Mouse (Mus musculus): Measurements from ENCODE around the gene Cep295nl. TPM values are rescaled to one million over a fixed set of nuclear protein-coding genes. Genes with fewer than 3 reads are reported as not detected.

The Cep295nl gene
- total RNA-seq, 1 experiment = 0.49 TPM

DNA sequence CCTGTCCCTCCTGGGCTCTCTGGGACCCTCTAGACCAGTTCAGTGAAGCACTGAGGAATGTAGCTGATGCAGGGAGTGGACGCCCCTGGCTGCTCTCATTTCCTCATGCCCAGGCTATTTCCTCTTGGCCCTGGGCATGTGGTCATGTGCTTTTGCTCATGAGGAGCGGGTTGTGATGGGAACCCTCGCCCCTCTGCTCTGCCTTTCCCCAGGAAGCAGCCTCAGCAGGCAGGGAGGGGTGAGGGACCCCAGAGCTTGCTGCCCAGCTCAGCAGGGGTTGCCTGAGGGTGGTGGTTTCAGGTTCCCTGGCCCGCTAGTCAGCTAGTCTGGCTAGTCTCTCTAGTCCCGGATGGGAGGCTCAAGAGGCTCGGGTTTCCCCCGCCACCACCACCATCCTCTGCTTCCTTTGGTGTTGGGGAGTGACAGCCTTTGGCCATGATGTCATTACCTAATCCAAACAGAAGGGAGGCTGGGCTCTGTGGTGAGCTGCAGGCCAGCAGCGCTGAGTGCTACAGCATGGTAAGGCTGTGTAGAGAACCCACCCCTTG, 20.7 kb upstream of the Cep295nl start:
- TF ChIP-seq HCFC1 (IDR thresholded peaks at IDR 0.05; ENCODE audit: borderline replicate concordance, insufficient read depth, low read length) (no peak), ZNF384 (IDR thresholded peaks at IDR 0.05; ENCODE audit: low read depth, low read length) (no peak), CHD2 (IDR thresholded peaks at IDR 0.05; ENCODE audit: low read depth, low read length) (no peak), ZC3H11A (IDR thresholded peaks at IDR 0.05; ENCODE audit: borderline replicate concordance, low read depth, low read length) (no peak), MAFK (IDR thresholded peaks at IDR 0.05; ENCODE audit: insufficient read depth, low read depth, low read length) (no peak)
- Histone ChIP-seq H3K36me3 (ENCODE audit: control insufficient read depth, insufficient read depth, low read length, poor library complexity, severe bottlenecking) (no peaks in the 10 kb centered on the region), H3K27ac (ENCODE audit: insufficient read depth, low read depth, low read length, poor library complexity, severe bottlenecking) (no peak overlapping the region), H3K4me3 (ENCODE audit: insufficient read depth in 1 of 2, low read depth in 1 of 2, low read length in 2 of 2, poor library complexity in 1 of 2, severe bottlenecking in 1 of 2) (no peak overlapping the region), H3K9me3 (ENCODE audit: control insufficient read depth, insufficient read depth, low read depth, low read length) (no peaks in the 10 kb centered on the region), H3K9ac (ENCODE audit: insufficient read depth, low read depth, low read length, poor library complexity, severe bottlenecking) (no peak overlapping the region), H3K4me1 (ENCODE audit: control insufficient read depth in 2 of 2, insufficient read depth in 2 of 2, low read length in 2 of 2, poor library complexity in 1 of 2) (peaks cover 1 to 15% of the 10 kb centered on the region in 2 experiments; a peak in 1 of 4 replicates)
- no peak for DNase-seq (ENCODE audit: low read depth, low spot score)
- in situ Hi-C loops (cut with MboI; ENCODE audit: low sequenced_read_pairs in 2 of 2, unreplicated experiment in 2 of 2) = no loop called here

DNA sequence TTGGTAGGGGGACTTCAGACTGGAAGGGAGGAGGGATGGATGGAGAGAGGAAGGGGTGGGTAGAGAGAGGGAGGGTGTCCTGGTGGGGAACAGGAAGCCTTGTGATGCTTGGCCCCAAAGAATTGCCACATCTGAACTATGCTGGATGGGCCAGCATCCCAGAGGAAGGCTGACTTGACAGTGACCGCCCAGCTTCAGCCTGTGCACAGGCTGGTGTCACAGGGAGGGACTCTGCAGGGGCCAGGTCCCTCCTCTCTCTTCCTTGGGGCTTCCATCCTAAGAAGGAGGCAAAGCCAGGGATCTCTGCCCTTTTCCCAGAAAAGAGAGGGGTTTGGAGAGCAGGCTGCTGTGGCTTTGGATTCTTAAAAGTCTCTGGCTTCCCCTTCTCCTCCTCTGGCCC, 20.2 kb upstream of the Cep295nl start:
- no peak for TF ChIP-seq ZC3H11A (IDR thresholded peaks at IDR 0.05; ENCODE audit: borderline replicate concordance, low read depth, low read length)
- TF ChIP-seq HCFC1 (IDR thresholded peaks at IDR 0.05; ENCODE audit: borderline replicate concordance, insufficient read depth, low read length) = no peak
- TF ChIP-seq CHD2 (IDR thresholded peaks at IDR 0.05; ENCODE audit: low read depth, low read length) = no peak
- no peak for TF ChIP-seq MAFK (IDR thresholded peaks at IDR 0.05; ENCODE audit: insufficient read depth, low read depth, low read length)
- TF ChIP-seq ZNF384 (IDR thresholded peaks at IDR 0.05; ENCODE audit: low read depth, low read length) = no peak
- no peak overlapping the region for H3K27ac ChIP-seq (ENCODE audit: insufficient read depth, low read depth, low read length, poor library complexity, severe bottlenecking)
- H3K9me3 ChIP-seq (ENCODE audit: control insufficient read depth, insufficient read depth, low read depth, low read length) = no peaks in the 10 kb centered on the region
- in situ Hi-C loops (cut with MboI; ENCODE audit: low sequenced_read_pairs in 2 of 2, unreplicated experiment in 2 of 2) = no loop called here
- H3K4me1 ChIP-seq (ENCODE audit: control insufficient read depth in 2 of 2, insufficient read depth in 2 of 2, low read length in 2 of 2, poor library complexity in 1 of 2) = peaks cover 1 to 15% of the 10 kb centered on the region in 2 experiments; a peak in 1 of 4 replicates
- H3K9ac ChIP-seq (ENCODE audit: insufficient read depth, low read depth, low read length, poor library complexity, severe bottlenecking) = no peak overlapping the region
- H3K36me3 ChIP-seq (ENCODE audit: control insufficient read depth, insufficient read depth, low read length, poor library complexity, severe bottlenecking) = no peaks in the 10 kb centered on the region
- no peak overlapping the region for H3K4me3 ChIP-seq (ENCODE audit: insufficient read depth in 1 of 2, low read depth in 1 of 2, low read length in 2 of 2, poor library complexity in 1 of 2, severe bottlenecking in 1 of 2)
- DNase-seq (ENCODE audit: low read depth, low spot score) = no peak

DNA sequence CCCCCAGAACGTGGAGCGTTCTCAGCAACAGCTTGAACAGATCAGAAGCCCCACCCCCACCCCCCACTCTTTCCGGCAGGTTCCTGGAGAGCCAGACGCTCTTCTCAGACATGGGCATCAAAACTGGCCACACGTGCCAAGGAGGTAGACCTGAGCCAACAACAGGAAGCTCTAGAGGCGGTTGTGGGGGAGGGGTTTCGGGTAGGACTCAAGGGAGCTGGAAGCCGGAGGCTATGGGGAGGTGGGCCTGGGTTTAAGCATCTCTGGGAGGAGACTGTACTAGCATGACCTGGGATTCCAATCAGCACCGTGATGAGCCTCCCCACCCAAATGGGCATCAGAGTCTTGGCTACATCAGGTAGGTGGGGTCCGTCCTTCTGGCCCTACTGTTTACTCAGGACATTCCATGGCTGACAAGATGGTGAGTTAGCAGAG, 18.6 kb upstream of the Cep295nl start:
- TF ChIP-seq MAFK (IDR thresholded peaks at IDR 0.05; ENCODE audit: insufficient read depth, low read depth, low read length) (no peak), ZNF384 (IDR thresholded peaks at IDR 0.05; ENCODE audit: low read depth, low read length) (no peak), CHD2 (IDR thresholded peaks at IDR 0.05; ENCODE audit: low read depth, low read length) (no peak), ZC3H11A (IDR thresholded peaks at IDR 0.05; ENCODE audit: borderline replicate concordance, low read depth, low read length) (no peak), HCFC1 (IDR thresholded peaks at IDR 0.05; ENCODE audit: borderline replicate concordance, insufficient read depth, low read length) (no peak)
- Histone ChIP-seq H3K9ac (ENCODE audit: insufficient read depth, low read depth, low read length, poor library complexity, severe bottlenecking) (no peak overlapping the region), H3K4me3 (ENCODE audit: insufficient read depth in 1 of 2, low read depth in 1 of 2, low read length in 2 of 2, poor library complexity in 1 of 2, severe bottlenecking in 1 of 2) (no peak overlapping the region), H3K4me1 (ENCODE audit: control insufficient read depth in 2 of 2, insufficient read depth in 2 of 2, low read length in 2 of 2, poor library complexity in 1 of 2) (peaks cover 1 to 14% of the 10 kb centered on the region in 2 experiments; a peak in 1 of 4 replicates), H3K27ac (ENCODE audit: insufficient read depth, low read depth, low read length, poor library complexity, severe bottlenecking) (no peak overlapping the region), H3K36me3 (ENCODE audit: control insufficient read depth, insufficient read depth, low read length, poor library complexity, severe bottlenecking) (no peaks in the 10 kb centered on the region), H3K9me3 (ENCODE audit: control insufficient read depth, insufficient read depth, low read depth, low read length) (no peaks in the 10 kb centered on the region)
- in situ Hi-C loops (cut with MboI; ENCODE audit: low sequenced_read_pairs in 2 of 2, unreplicated experiment in 2 of 2) = no loop called here
- no peak for DNase-seq (ENCODE audit: low read depth, low spot score)

DNA sequence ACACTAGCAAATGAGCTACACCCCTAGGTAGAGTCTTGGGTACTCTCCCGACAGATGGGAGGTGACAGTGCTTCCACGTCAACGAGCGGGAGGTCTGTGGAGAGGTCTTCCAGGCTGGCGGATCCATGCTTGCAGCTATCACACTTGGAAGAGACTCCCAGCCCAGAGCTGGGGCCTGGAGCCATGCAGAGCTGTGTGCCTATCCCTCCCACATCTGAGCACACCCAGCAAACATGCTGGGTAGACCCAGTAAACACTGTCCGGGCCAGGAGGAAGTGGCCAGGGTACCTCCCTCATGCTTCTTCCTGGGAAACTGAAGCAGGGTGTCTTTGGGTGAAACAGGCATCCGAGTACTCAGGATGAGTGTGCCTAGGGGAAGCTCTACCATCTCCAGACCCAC, 18.2 kb upstream of the Cep295nl start:
- Histone ChIP-seq H3K27ac (ENCODE audit: insufficient read depth, low read depth, low read length, poor library complexity, severe bottlenecking) (no peak overlapping the region), H3K4me1 (ENCODE audit: control insufficient read depth in 2 of 2, insufficient read depth in 2 of 2, low read length in 2 of 2, poor library complexity in 1 of 2) (peaks cover 2 to 18% of the 10 kb centered on the region in 2 experiments; a peak in 2 of 4 replicates), H3K4me3 (ENCODE audit: insufficient read depth in 1 of 2, low read depth in 1 of 2, low read length in 2 of 2, poor library complexity in 1 of 2, severe bottlenecking in 1 of 2) (no peak overlapping the region), H3K36me3 (ENCODE audit: control insufficient read depth, insufficient read depth, low read length, poor library complexity, severe bottlenecking) (no peaks in the 10 kb centered on the region), H3K9ac (ENCODE audit: insufficient read depth, low read depth, low read length, poor library complexity, severe bottlenecking) (no peak overlapping the region), H3K9me3 (ENCODE audit: control insufficient read depth, insufficient read depth, low read depth, low read length) (no peaks in the 10 kb centered on the region)
- DNase-seq (ENCODE audit: low read depth, low spot score) = no peak
- TF ChIP-seq MAFK (IDR thresholded peaks at IDR 0.05; ENCODE audit: insufficient read depth, low read depth, low read length) (no peak), ZC3H11A (IDR thresholded peaks at IDR 0.05; ENCODE audit: borderline replicate concordance, low read depth, low read length) (no peak)
- in situ Hi-C loops (cut with MboI; ENCODE audit: low sequenced_read_pairs in 2 of 2, unreplicated experiment in 2 of 2) = no loop called here

DNA sequence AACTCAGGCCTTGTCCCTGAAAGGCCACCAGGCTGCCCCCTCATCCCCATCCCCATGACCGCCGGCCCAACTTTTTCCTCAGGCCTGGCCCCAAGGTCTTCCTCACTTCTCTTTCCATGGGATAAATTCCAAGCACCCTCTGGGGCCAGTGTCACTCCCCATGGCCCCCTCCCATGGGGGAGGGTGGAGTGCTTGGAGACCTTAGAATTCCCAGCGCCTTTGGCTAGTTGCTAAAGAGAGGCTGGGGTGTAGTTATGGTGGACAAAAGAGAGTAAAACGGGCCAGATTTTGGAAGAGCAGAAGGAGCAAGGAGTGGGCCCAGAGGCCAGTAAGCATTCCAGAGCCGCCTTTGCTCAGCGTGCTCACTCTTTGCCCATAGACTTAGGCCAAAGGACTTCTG, 13.3 kb upstream of the Cep295nl start, which contains the start of gene Timp2:
TSS of gene Timp2 (minus strand) at position 101 of the 400 bp plus-strand sequence.
- H3K9ac ChIP-seq (ENCODE audit: insufficient read depth, low read depth, low read length, poor library complexity, severe bottlenecking) = peak within 1 kb of the TSS; percentile 79
- peak within 1 kb of the TSS; percentile 86 to 87 for H3K4me3 ChIP-seq (ENCODE audit: insufficient read depth in 1 of 2, low read depth in 1 of 2, low read length in 2 of 2, poor library complexity in 1 of 2, severe bottlenecking in 1 of 2)
- no peaks in the 10 kb centered on the region for H3K36me3 ChIP-seq (ENCODE audit: control insufficient read depth, insufficient read depth, low read length, poor library complexity, severe bottlenecking)
- no peak for TF ChIP-seq HCFC1 (IDR thresholded peaks at IDR 0.05; ENCODE audit: borderline replicate concordance, insufficient read depth, low read length)
- TF ChIP-seq ZC3H11A (IDR thresholded peaks at IDR 0.05; ENCODE audit: borderline replicate concordance, low read depth, low read length) = no peak
- no peak within 1 kb of the TSS for H3K27ac ChIP-seq (ENCODE audit: insufficient read depth, low read depth, low read length, poor library complexity, severe bottlenecking)
- no peak for DNase-seq (ENCODE audit: low read depth, low spot score)
- peaks cover 2 to 10% of the 10 kb centered on the region in 2 experiments; a peak in 2 of 4 replicates for H3K4me1 ChIP-seq (ENCODE audit: control insufficient read depth in 2 of 2, insufficient read depth in 2 of 2, low read length in 2 of 2, poor library complexity in 1 of 2)
- H3K9me3 ChIP-seq (ENCODE audit: control insufficient read depth, insufficient read depth, low read depth, low read length) = no peaks in the 10 kb centered on the region
- in situ Hi-C loops (cut with MboI; ENCODE audit: low sequenced_read_pairs in 2 of 2, unreplicated experiment in 2 of 2) = no loop called here

Measured in ES-E14 (cell line).